Mouse (Mus musculus): ENCODE results near the gene Iqcn. TPM values are rescaled to one million over a fixed set of nuclear protein-coding genes. Genes with fewer than 3 reads are reported as not detected.

Iqcn gene
- total RNA-seq, 2 experiments from 2014 or later, result not detected

DNA sequence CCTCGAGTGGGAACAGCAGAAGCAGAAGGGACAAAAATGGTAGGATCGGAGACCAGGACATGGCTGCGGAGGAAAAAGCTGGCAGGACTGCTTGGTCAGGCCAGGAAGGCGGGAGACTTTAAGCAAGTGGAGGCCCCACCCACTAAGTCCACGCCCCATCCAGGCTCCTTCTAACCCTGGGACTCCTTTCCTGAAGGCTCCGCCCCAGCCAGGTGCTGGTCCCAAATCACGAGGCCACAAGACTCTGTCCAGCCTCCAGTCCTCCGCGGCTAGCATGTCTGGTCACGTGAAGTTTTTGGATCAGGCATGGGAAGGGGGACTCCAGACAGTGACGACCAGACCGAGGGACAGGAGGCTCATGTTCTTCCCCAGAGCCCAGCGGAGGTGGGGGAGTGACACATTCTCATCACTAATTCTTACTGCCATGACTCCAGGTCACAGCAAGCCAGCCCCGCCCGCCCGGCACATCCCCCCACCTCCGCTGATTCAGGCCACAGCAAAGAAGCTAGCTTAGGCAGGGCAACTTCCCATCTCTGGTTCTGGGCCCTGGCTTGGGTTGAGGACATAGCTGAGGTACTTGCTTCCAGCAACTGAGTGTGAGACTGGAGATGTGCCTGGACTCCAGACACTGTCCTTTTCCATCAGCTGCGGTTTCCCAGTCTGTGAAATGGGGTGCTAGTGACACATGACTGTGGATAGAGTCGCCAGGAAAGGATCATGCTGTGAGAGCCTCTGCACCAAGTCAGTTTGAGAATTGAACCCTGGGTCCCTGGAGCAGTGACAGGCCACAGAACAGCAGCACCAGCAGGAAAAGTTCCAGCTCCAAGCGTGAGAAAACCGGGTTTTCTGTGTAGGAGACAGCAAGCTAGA is 63.5 kb downstream of the Iqcn start:
- peak; percentile 21; the same call in 1 of the 2 replicates for ATAC-seq (replicated peaks; ENCODE audit: poor library complexity, severe bottlenecking)

Other genes starting within 250 kb of the Iqcn start
- 2.1 and 4.4 TPM in 2 replicates for gene Klhl26, start 226.5 kb upstream of the Iqcn start, total RNA-seq (2014; fragmentation: Nextera tagmentation)
- 4.0 and 4.1 TPM in 2 replicates for gene Klhl26, start 226.5 kb upstream of the Iqcn start, total RNA-seq (2017)
- gene Tmem59l, start 216.1 kb upstream of the Iqcn start, total RNA-seq (2014; fragmentation: Nextera tagmentation), result not detected in 2 replicates
- gene Tmem59l, start 216.1 kb upstream of the Iqcn start, total RNA-seq (2017), result not detected in 2 replicates
- gene Crlf1, start 210.3 kb upstream of the Iqcn start, total RNA-seq (2014; fragmentation: Nextera tagmentation), result not detected in 2 replicates
- not detected in 2 replicates for gene Crlf1, start 210.3 kb upstream of the Iqcn start, total RNA-seq (2017)
- gene Rex1bd, start 196.7 kb upstream of the Iqcn start, total RNA-seq (2014; fragmentation: Nextera tagmentation), result 21.7 and 30.2 TPM in 2 replicates
- gene Rex1bd, start 196.7 kb upstream of the Iqcn start, total RNA-seq (2017), result 33.4 and 64.9 TPM in 2 replicates
- gene Uba52, start 192.7 kb upstream of the Iqcn start, total RNA-seq (2014; fragmentation: Nextera tagmentation), result 2,675 and 2,799 TPM in 2 replicates
- gene Uba52, start 192.7 kb upstream of the Iqcn start, total RNA-seq (2017), result 3,231 and 3,572 TPM in 2 replicates
- gene Fkbp8, start 175.7 kb upstream of the Iqcn start, total RNA-seq (2014; fragmentation: Nextera tagmentation), result 113 and 149 TPM in 2 replicates
- gene Fkbp8, start 175.7 kb upstream of the Iqcn start, total RNA-seq (2017), result 107 and 118 TPM in 2 replicates
- gene Kxd1, start 175.5 kb upstream of the Iqcn start, total RNA-seq (2014; fragmentation: Nextera tagmentation), result 83.7 and 84.5 TPM in 2 replicates
- 68.7 and 74.4 TPM in 2 replicates for gene Kxd1, start 175.5 kb upstream of the Iqcn start, total RNA-seq (2017)
- gene Ell, start 164.0 kb upstream of the Iqcn start, total RNA-seq (2014; fragmentation: Nextera tagmentation), result 11.7 and 13.6 TPM in 2 replicates
- 5.5 and 5.7 TPM in 2 replicates for gene Ell, start 164.0 kb upstream of the Iqcn start, total RNA-seq (2017)
- gene Isyna1, start 109.1 kb upstream of the Iqcn start, total RNA-seq (2014; fragmentation: Nextera tagmentation), result 30.8 and 66.6 TPM in 2 replicates
- 35.2 and 38.6 TPM in 2 replicates for gene Isyna1, start 109.1 kb upstream of the Iqcn start, total RNA-seq (2017)
- 53.8 and 75.4 TPM in 2 replicates for gene Ssbp4, start 94.6 kb upstream of the Iqcn start, total RNA-seq (2014; fragmentation: Nextera tagmentation)
- 35.2 and 87.9 TPM in 2 replicates for gene Ssbp4, start 94.6 kb upstream of the Iqcn start, total RNA-seq (2017)
- 2.9 and 5.2 TPM in 2 replicates for gene Lrrc25, start 87.3 kb upstream of the Iqcn start, total RNA-seq (2014; fragmentation: Nextera tagmentation)
- 1.1 and 3.1 TPM in 2 replicates for gene Lrrc25, start 87.3 kb upstream of the Iqcn start, total RNA-seq (2017)
- gene Gdf15, start 71.0 kb upstream of the Iqcn start, total RNA-seq (2014; fragmentation: Nextera tagmentation), result not detected in 2 replicates
- 0.67 TPM in 1 of 2 replicates, not detected in the other for gene Gdf15, start 71.0 kb upstream of the Iqcn start, total RNA-seq (2017)
- gene Pgpep1, start 43.1 kb upstream of the Iqcn start, total RNA-seq (2014; fragmentation: Nextera tagmentation), result 8.5 and 31.0 TPM in 2 replicates
- 6.5 and 6.9 TPM in 2 replicates for gene Pgpep1, start 43.1 kb upstream of the Iqcn start, total RNA-seq (2017)
- gene Lsm4, start 30.2 kb upstream of the Iqcn start, total RNA-seq (2014; fragmentation: Nextera tagmentation), result 187 and 226 TPM in 2 replicates
- 247 and 312 TPM in 2 replicates for gene Lsm4, start 30.2 kb upstream of the Iqcn start, total RNA-seq (2017)
- gene Jund, start 4.5 kb upstream of the Iqcn start, total RNA-seq (2014; fragmentation: Nextera tagmentation), result 7.7 and 12.3 TPM in 2 replicates
- 24.6 and 27.0 TPM in 2 replicates for gene Jund, start 4.5 kb upstream of the Iqcn start, total RNA-seq (2017)
- not detected in 2 replicates for gene Gm3336, start 15.1 kb downstream of the Iqcn start, total RNA-seq (2014; fragmentation: Nextera tagmentation)
- not detected in 2 replicates for gene Gm3336, start 15.1 kb downstream of the Iqcn start, total RNA-seq (2017)
- not detected in 2 replicates for gene Pde4c, start 20.3 kb downstream of the Iqcn start, total RNA-seq (2014; fragmentation: Nextera tagmentation)
- gene Pde4c, start 20.3 kb downstream of the Iqcn start, total RNA-seq (2017), result not detected in 2 replicates
- 5.5 and 10.8 TPM in 2 replicates for gene Rab3a, start 51.2 kb downstream of the Iqcn start, total RNA-seq (2014; fragmentation: Nextera tagmentation)
- gene Rab3a, start 51.2 kb downstream of the Iqcn start, total RNA-seq (2017), result 0.34 and 1.6 TPM in 2 replicates
- 28.6 and 41.1 TPM in 2 replicates for gene Mpv17l2, start 57.5 kb downstream of the Iqcn start, total RNA-seq (2014; fragmentation: Nextera tagmentation)
- 9.0 and 9.3 TPM in 2 replicates for gene Mpv17l2, start 57.5 kb downstream of the Iqcn start, total RNA-seq (2017)
- gene Pik3r2, start 73.3 kb downstream of the Iqcn start, total RNA-seq (2014; fragmentation: Nextera tagmentation), result 6.6 and 14.0 TPM in 2 replicates
- 12.1 and 16.6 TPM in 2 replicates for gene Pik3r2, start 73.3 kb downstream of the Iqcn start, total RNA-seq (2017)
- 74.8 and 78.5 TPM in 2 replicates for gene Mast3, start 101.6 kb downstream of the Iqcn start, total RNA-seq (2014; fragmentation: Nextera tagmentation)
- gene Mast3, start 101.6 kb downstream of the Iqcn start, total RNA-seq (2017), result 12.4 and 12.5 TPM in 2 replicates
- 0.24 and 0.62 TPM in 2 replicates for gene Il12rb1, start 105.0 kb downstream of the Iqcn start, total RNA-seq (2014; fragmentation: Nextera tagmentation)
- 0.52 and 1.4 TPM in 2 replicates for gene Il12rb1, start 105.0 kb downstream of the Iqcn start, total RNA-seq (2017)
- 5.0 and 16.1 TPM in 2 replicates for gene Arrdc2, start 136.3 kb downstream of the Iqcn start, total RNA-seq (2014; fragmentation: Nextera tagmentation)
- 4.7 and 8.7 TPM in 2 replicates for gene Arrdc2, start 136.3 kb downstream of the Iqcn start, total RNA-seq (2017)
- gene Kcnn1, start 159.8 kb downstream of the Iqcn start, total RNA-seq (2014; fragmentation: Nextera tagmentation), result 0.30 and 0.49 TPM in 2 replicates
- 0.90 and 3.5 TPM in 2 replicates for gene Kcnn1, start 159.8 kb downstream of the Iqcn start, total RNA-seq (2017)
- 19.4 and 22.3 TPM in 2 replicates for gene Ccdc124, start 170.5 kb downstream of the Iqcn start, total RNA-seq (2014; fragmentation: Nextera tagmentation)
- gene Ccdc124, start 170.5 kb downstream of the Iqcn start, total RNA-seq (2017), result 35.9 and 38.9 TPM in 2 replicates
- gene Slc5a5, start 189.3 kb downstream of the Iqcn start, total RNA-seq (2014; fragmentation: Nextera tagmentation), result not detected in 2 replicates
- 0.15 TPM in 1 of 2 replicates, not detected in the other for gene Slc5a5, start 189.3 kb downstream of the Iqcn start, total RNA-seq (2017)
- gene Rpl18a, start 194.0 kb downstream of the Iqcn start, total RNA-seq (2014; fragmentation: Nextera tagmentation), result 5,658 and 6,549 TPM in 2 replicates
- gene Rpl18a, start 194.0 kb downstream of the Iqcn start, total RNA-seq (2017), result 2,742 and 3,425 TPM in 2 replicates
- gene Map1s, start 202.5 kb downstream of the Iqcn start, total RNA-seq (2014; fragmentation: Nextera tagmentation), result 12.1 and 24.0 TPM in 2 replicates
- gene Map1s, start 202.5 kb downstream of the Iqcn start, total RNA-seq (2017), result 7.4 and 7.6 TPM in 2 replicates

All from granulocyte monocyte progenitor cell, adult 5-6 weeks (primary cell).